Mouse (Mus musculus): Measurements from ENCODE around the gene Lrrc45. TPM values are rescaled to one million over a fixed set of nuclear protein-coding genes. Genes with fewer than 3 reads are reported as not detected.
"Not testable (repeated sequence)": the region's sequence is repeated elsewhere in the genome, so short reads cannot be mapped to it uniquely, and the experiment has no call there.

Gene Lrrc45
- polyA plus RNA-seq, 1 experiment: 40.1 TPM

- no peaks in the 10 kb centered on the region for H3K4me1 ChIP-seq (ENCODE audit: control insufficient read depth, insufficient read depth, low read length)
- no peak overlapping the region for H3K4me3 ChIP-seq (replicated peaks; ENCODE audit: extremely low read depth, low read depth, low read length)
- TF ChIP-seq CTCF (IDR thresholded peaks at IDR 0.05; ENCODE audit: insufficient read depth, low read length) (no peak), POLR2A (IDR thresholded peaks at IDR 0.05; ENCODE audit: borderline replicate concordance, extremely low read depth, low read depth, low read length) (no peak)
- WGBS: 78% methylated on average over 9 of the region's 9 CpGs
- no peak for DNase-seq
Observed at GRCm38 (mm10) chr11:120760236-120760635, 46.5 kb downstream of the Lrrc45 start.

GRCm38 (mm10) chr11:120761811-120762671 is 48.3 kb downstream of the Lrrc45 start:
- Histone ChIP-seq H3K4me1 (ENCODE audit: control insufficient read depth, insufficient read depth, low read length) (no peaks in the 10 kb centered on the region), H3K4me3 (replicated peaks; ENCODE audit: extremely low read depth, low read depth, low read length) (no peak overlapping the region)
- TF ChIP-seq POLR2A (IDR thresholded peaks at IDR 0.05; ENCODE audit: borderline replicate concordance, extremely low read depth, low read depth, low read length) (no peak), CTCF (IDR thresholded peaks at IDR 0.05; ENCODE audit: insufficient read depth, low read length) (no peak)
- 61% methylated on average over 14 of the region's 14 CpGs for WGBS
- DNase-seq: no peak

- 5% methylated on average over 14 of the region's 14 CpGs for WGBS
- not testable (repeated sequence) for H3K4me3 ChIP-seq (replicated peaks; ENCODE audit: extremely low read depth, low read depth, low read length); H3K4me1 ChIP-seq (ENCODE audit: control insufficient read depth, insufficient read depth, low read length); DNase-seq
Observed at GRCm38 (mm10) chr11:120762672-120763041, 48.9 kb downstream of the Lrrc45 start, which contains the start of gene Hmga1b. Hmga1b (plus strand) TSS chr11:120762794.

GRCm38 (mm10) chr11:120763121-120763999 is 49.6 kb downstream of the Lrrc45 start:
- WGBS: 14% methylated on average over 9 of the region's 23 CpGs
- DNase-seq; H3K4me3 ChIP-seq (replicated peaks; ENCODE audit: extremely low read depth, low read depth, low read length); H3K4me1 ChIP-seq (ENCODE audit: control insufficient read depth, insufficient read depth, low read length): not testable (repeated sequence)

GRCm38 (mm10) chr11:120767023-120767422 is 53.3 kb downstream of the Lrrc45 start:
- DNase-seq; H3K4me3 ChIP-seq (replicated peaks; ENCODE audit: extremely low read depth, low read depth, low read length); H3K4me1 ChIP-seq (ENCODE audit: control insufficient read depth, insufficient read depth, low read length): not testable (repeated sequence)
- 56% methylated on average over 5 of the region's 7 CpGs for WGBS

- Histone ChIP-seq H3K4me3 (replicated peaks; ENCODE audit: extremely low read depth, low read depth, low read length) (no peak overlapping the region), H3K4me1 (ENCODE audit: control insufficient read depth, insufficient read depth, low read length) (0 out of 2 replicates have a peak, but pooled peaks cover 2% of the 10 kb centered on the region)
- no peak for DNase-seq
- WGBS: 57% methylated on average over 1 of the region's 1 CpGs
- no peak for TF ChIP-seq CTCF (IDR thresholded peaks at IDR 0.05; ENCODE audit: insufficient read depth, low read length)
- TF ChIP-seq POLR2A (IDR thresholded peaks at IDR 0.05; ENCODE audit: borderline replicate concordance, extremely low read depth, low read depth, low read length): no peak
Observed at GRCm38 (mm10) chr11:120768206-120768605, 54.5 kb downstream of the Lrrc45 start.

Other genes starting within 250 kb of the Lrrc45 start
- gene Arl16, start 246.3 kb upstream of the Lrrc45 start, polyA plus RNA-seq (2012; rRNA removed): 15.6 and 17.3 TPM in 2 replicates
- 48.0 and 51.4 TPM in 2 replicates for gene Mrpl12, start 229.3 kb upstream of the Lrrc45 start, polyA plus RNA-seq (2012; rRNA removed)
- gene Slc25a10, start 222.1 kb upstream of the Lrrc45 start, polyA plus RNA-seq (2012; rRNA removed): 157 and 174 TPM in 2 replicates
- gene Gcgr, start 183.2 kb upstream of the Lrrc45 start, polyA plus RNA-seq (2012; rRNA removed): 0.86 and 1.0 TPM in 2 replicates
- gene Mcrip1, start 164.2 kb upstream of the Lrrc45 start, polyA plus RNA-seq (2012; rRNA removed): 133 and 168 TPM in 2 replicates
- 3.3 TPM in 1 of 2 replicates, not detected in the other for gene Ppp1r27, start 162.8 kb upstream of the Lrrc45 start, polyA plus RNA-seq (2012; rRNA removed)
- gene P4hb, start 140.7 kb upstream of the Lrrc45 start, polyA plus RNA-seq (2012; rRNA removed): 192 and 254 TPM in 2 replicates
- gene Arhgdia, start 132.3 kb upstream of the Lrrc45 start, polyA plus RNA-seq (2012; rRNA removed): 890 and 923 TPM in 2 replicates
- 26.1 and 29.1 TPM in 2 replicates for gene Alyref, start 115.6 kb upstream of the Lrrc45 start, polyA plus RNA-seq (2012; rRNA removed)
- gene Anapc11, start 115.5 kb upstream of the Lrrc45 start, polyA plus RNA-seq (2012; rRNA removed): 136 and 159 TPM in 2 replicates
- gene Npb, start 105.4 kb upstream of the Lrrc45 start, polyA plus RNA-seq (2012; rRNA removed): 2.5 and 3.0 TPM in 2 replicates
- gene Pcyt2, start 96.0 kb upstream of the Lrrc45 start, polyA plus RNA-seq (2012; rRNA removed): 217 and 238 TPM in 2 replicates
- gene Sirt7, start 88.7 kb upstream of the Lrrc45 start, polyA plus RNA-seq (2012; rRNA removed): 75.2 and 84.1 TPM in 2 replicates
- gene Mafg, start 80.3 kb upstream of the Lrrc45 start, polyA plus RNA-seq (2012; rRNA removed): 41.5 and 51.3 TPM in 2 replicates
- 4.1 and 4.5 TPM in 2 replicates for gene Pycr1, start 70.2 kb upstream of the Lrrc45 start, polyA plus RNA-seq (2012; rRNA removed)
- 1.1 and 3.1 TPM in 2 replicates for gene Myadml2, start 65.8 kb upstream of the Lrrc45 start, polyA plus RNA-seq (2012; rRNA removed)
- gene Notum, start 52.8 kb upstream of the Lrrc45 start, polyA plus RNA-seq (2012; rRNA removed): 15.5 and 20.6 TPM in 2 replicates
- gene Aspscr1, start 41.0 kb upstream of the Lrrc45 start, polyA plus RNA-seq (2012; rRNA removed): 86.9 and 95.8 TPM in 2 replicates
- gene Cenpx, start 187 bp upstream of the Lrrc45 start, polyA plus RNA-seq (2012; rRNA removed): 68.0 and 69.1 TPM in 2 replicates
- 62.0 and 76.8 TPM in 2 replicates for gene Rac3, start 7.5 kb downstream of the Lrrc45 start, polyA plus RNA-seq (2012; rRNA removed)
- gene Dcxr, start 13.4 kb downstream of the Lrrc45 start, polyA plus RNA-seq (2012; rRNA removed): 326 and 340 TPM in 2 replicates
- gene Cbr2, start 18.2 kb downstream of the Lrrc45 start, polyA plus RNA-seq (2012; rRNA removed): 13,780 and 14,250 TPM in 2 replicates
- gene Hmga1b, start 48.9 kb downstream of the Lrrc45 start, polyA plus RNA-seq (2012; rRNA removed): 0.24 and 1.6 TPM in 2 replicates
- 55.8 and 59.8 TPM in 2 replicates for gene Rfng, start 70.3 kb downstream of the Lrrc45 start, polyA plus RNA-seq (2012; rRNA removed)
- gene Gps1, start 70.3 kb downstream of the Lrrc45 start, polyA plus RNA-seq (2012; rRNA removed): 116 and 141 TPM in 2 replicates
- gene Dus1l, start 82.5 kb downstream of the Lrrc45 start, polyA plus RNA-seq (2012; rRNA removed): 32.0 and 35.4 TPM in 2 replicates
- 1,387 and 1,388 TPM in 2 replicates for gene Fasn, start 110.6 kb downstream of the Lrrc45 start, polyA plus RNA-seq (2012; rRNA removed)
- gene Ccdc57, start 218.9 kb downstream of the Lrrc45 start, polyA plus RNA-seq (2012; rRNA removed): 2.6 and 2.9 TPM in 2 replicates
- gene Slc16a3, start 234.6 kb downstream of the Lrrc45 start, polyA plus RNA-seq (2012; rRNA removed): 20.8 and 28.8 TPM in 2 replicates